Mouse (Mus musculus): ENCODE measurements around the gene Lrrc59. TPM values are rescaled to one million over a fixed set of nuclear protein-coding genes. Genes with fewer than 3 reads are reported as not detected.
A peak's percentile ranks its signal among the peaks of the same experiment; 100 is the strongest.

The Lrrc59 gene
- polyA plus RNA-seq, 1 experiment, result 346 TPM

DNA sequence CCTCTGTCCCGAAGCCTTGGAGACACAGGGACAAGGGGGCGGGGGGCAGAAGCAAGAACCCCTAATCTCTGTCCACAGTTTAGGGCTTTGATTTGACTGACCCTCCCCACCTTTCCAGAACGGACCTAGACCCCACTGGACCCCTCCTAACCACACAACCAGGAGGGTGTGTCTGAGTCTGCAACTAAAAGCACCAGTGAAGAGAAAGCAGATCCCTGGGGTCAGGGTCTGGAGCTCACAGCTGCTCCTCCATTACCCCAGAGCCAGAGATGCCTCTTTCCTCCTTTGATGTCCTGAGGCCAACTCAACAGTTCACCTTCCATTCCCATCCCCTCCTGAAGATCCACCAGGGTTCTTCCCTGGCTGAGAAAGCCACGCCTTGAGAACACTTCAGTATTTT lies 46.7 kb downstream of the Lrrc59 start:
- Histone ChIP-seq H3K79me3 (ENCODE audit: low read depth) (peaks cover 6% of the 10 kb centered on the region), H3ac (ENCODE audit: control insufficient read depth, insufficient read length, low read depth) (no peak overlapping the region), H3K4me3 (ENCODE audit: insufficient read depth, poor library complexity, severe bottlenecking) (peak overlapping the region; percentile 59), H3K27me3 (ENCODE audit: control insufficient read depth, insufficient read depth, insufficient read length) (no peaks in the 10 kb centered on the region), H3K79me2 (ENCODE audit: control insufficient read depth, insufficient read depth) (peaks cover 25% of the 10 kb centered on the region), H3K36me3 (ENCODE audit: control insufficient read depth, insufficient read depth) (no peaks in the 10 kb centered on the region)
- TF ChIP-seq CEBPB (IDR thresholded peaks at IDR 0.05; ENCODE audit: low read depth) (no peak), MYOG (IDR thresholded peaks at IDR 0.05; ENCODE audit: control insufficient read depth, extremely low read depth, insufficient read length) (no peak), CTCF (IDR thresholded peaks at IDR 0.05; ENCODE audit: control insufficient read depth, insufficient read depth, insufficient read length) (no peak), MYOD1 (IDR thresholded peaks at IDR 0.05; ENCODE audit: control insufficient read depth, insufficient read length, low read depth) (no peak), USF1 (IDR thresholded peaks at IDR 0.05; ENCODE audit: low read depth) (no peak), MAX (IDR thresholded peaks at IDR 0.05) (no peak), FOSL1 (IDR thresholded peaks at IDR 0.05; ENCODE audit: insufficient read depth, low read length, poor library complexity, severe bottlenecking) (no peak)

DNA sequence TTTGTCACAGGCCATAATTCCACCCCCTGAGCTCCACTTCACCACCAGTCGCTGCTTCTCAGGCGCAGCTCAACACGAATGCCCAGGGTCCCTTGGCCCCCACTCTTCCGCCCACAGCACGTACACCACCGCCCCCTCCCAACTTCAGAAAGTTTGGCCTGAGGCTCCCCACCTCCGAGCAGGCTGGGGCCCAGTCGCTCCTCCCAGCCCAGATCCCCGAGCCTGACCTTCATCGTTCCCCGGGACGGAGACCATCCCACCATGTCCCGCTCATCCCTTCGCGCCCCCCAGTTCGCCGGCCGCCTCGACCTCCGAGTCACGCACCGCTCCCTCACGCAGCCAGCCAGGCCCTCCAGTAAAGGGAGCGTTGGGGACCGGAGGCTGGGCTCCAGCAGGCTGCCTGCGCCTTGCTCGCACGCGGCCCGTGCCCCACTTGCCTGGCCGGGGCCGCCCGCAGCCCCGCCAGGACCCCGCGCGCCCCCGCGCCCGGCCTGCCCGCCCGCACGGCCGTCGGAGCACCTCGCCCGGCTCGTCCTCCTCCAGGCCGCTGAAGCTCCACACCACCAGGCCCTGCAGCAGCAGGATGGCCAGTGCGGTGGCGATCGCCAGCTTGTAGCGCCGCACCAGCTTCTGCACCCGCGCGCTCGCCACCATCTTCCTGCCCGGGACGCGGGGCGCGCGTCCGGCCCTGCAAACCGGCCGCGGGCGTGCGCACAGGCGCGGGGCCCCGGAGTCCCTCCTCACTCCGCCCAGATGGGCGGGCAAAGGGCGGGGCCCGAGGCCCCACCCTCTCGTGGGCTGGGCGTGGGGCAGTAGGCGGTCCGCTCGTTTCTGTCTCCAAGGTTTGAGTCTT lies 47.4 kb downstream of the Lrrc59 start, which contains the start of gene Xylt2:
Gene Xylt2 (minus strand): TSS at position 762 of the 853 bp plus-strand sequence.
- Histone ChIP-seq H3K27me3 (ENCODE audit: control insufficient read depth, insufficient read depth, insufficient read length) (no peaks in the 10 kb centered on the region), H3K79me3 (ENCODE audit: low read depth) (peaks cover 6% of the 10 kb centered on the region), H3K79me2 (ENCODE audit: control insufficient read depth, insufficient read depth) (peaks cover 25% of the 10 kb centered on the region), H3ac (ENCODE audit: control insufficient read depth, insufficient read length, low read depth) (peak within 1 kb of the TSS; percentile 100), H3K36me3 (ENCODE audit: control insufficient read depth, insufficient read depth) (no peaks in the 10 kb centered on the region), H3K4me3 (ENCODE audit: insufficient read depth, poor library complexity, severe bottlenecking) (peak within 1 kb of the TSS; percentile 59)
- TF ChIP-seq CTCF (IDR thresholded peaks at IDR 0.05; ENCODE audit: control insufficient read depth, insufficient read depth, insufficient read length), result no peak
- no peak for TF ChIP-seq MYOG (IDR thresholded peaks at IDR 0.05; ENCODE audit: control insufficient read depth, extremely low read depth, insufficient read length)
- no peak for TF ChIP-seq FOSL1 (IDR thresholded peaks at IDR 0.05; ENCODE audit: insufficient read depth, low read length, poor library complexity, severe bottlenecking)
- TF ChIP-seq MYOD1 (IDR thresholded peaks at IDR 0.05; ENCODE audit: control insufficient read depth, insufficient read length, low read depth), result no peak
- no peak for TF ChIP-seq MAX (IDR thresholded peaks at IDR 0.05)
- no peak for TF ChIP-seq CEBPB (IDR thresholded peaks at IDR 0.05; ENCODE audit: low read depth)
- no peak for TF ChIP-seq USF1 (IDR thresholded peaks at IDR 0.05; ENCODE audit: low read depth)

DNA sequence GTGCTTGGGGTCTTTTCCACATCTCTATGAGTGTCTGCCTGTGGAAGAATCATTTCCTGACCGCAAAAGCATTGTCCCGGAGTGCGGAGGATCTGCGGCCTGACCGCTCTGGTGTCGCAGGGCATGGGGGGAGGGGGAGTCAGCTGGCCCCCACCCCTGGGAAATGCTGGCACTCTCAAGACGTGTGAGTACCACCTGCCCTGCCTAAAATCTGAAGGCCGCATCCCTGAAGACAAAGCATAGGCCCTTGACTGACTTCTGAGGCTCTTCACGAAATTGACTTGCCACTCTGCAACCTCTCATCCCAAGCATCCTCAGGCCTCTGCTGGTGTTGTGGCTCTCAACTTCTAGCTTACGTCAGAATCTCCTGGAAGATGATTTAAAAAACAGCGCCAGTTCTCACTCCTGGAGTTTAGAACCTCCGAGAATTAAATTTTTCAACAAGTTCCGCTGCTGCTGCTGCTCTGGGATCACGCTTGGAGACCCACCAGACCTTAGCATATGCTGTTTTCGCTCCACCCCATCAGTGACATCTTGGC lies 48.1 kb downstream of the Lrrc59 start:
- H3K4me3 ChIP-seq (ENCODE audit: insufficient read depth, poor library complexity, severe bottlenecking), result peak overlapping the region; percentile 59
- H3K36me3 ChIP-seq (ENCODE audit: control insufficient read depth, insufficient read depth), result no peaks in the 10 kb centered on the region
- H3K79me3 ChIP-seq (ENCODE audit: low read depth), result peaks cover 6% of the 10 kb centered on the region
- peaks cover 25% of the 10 kb centered on the region for H3K79me2 ChIP-seq (ENCODE audit: control insufficient read depth, insufficient read depth)
- H3ac ChIP-seq (ENCODE audit: control insufficient read depth, insufficient read length, low read depth), result no peak overlapping the region
- no peaks in the 10 kb centered on the region for H3K27me3 ChIP-seq (ENCODE audit: control insufficient read depth, insufficient read depth, insufficient read length)
- TF ChIP-seq FOSL1 (IDR thresholded peaks at IDR 0.05; ENCODE audit: insufficient read depth, low read length, poor library complexity, severe bottlenecking) (no peak), MYOG (IDR thresholded peaks at IDR 0.05; ENCODE audit: control insufficient read depth, extremely low read depth, insufficient read length) (no peak), MYOD1 (IDR thresholded peaks at IDR 0.05; ENCODE audit: control insufficient read depth, insufficient read length, low read depth) (no peak), CEBPB (IDR thresholded peaks at IDR 0.05; ENCODE audit: low read depth) (no peak), MAX (IDR thresholded peaks at IDR 0.05) (no peak), USF1 (IDR thresholded peaks at IDR 0.05; ENCODE audit: low read depth) (no peak), CTCF (IDR thresholded peaks at IDR 0.05; ENCODE audit: control insufficient read depth, insufficient read depth, insufficient read length) (no peak)

DNA sequence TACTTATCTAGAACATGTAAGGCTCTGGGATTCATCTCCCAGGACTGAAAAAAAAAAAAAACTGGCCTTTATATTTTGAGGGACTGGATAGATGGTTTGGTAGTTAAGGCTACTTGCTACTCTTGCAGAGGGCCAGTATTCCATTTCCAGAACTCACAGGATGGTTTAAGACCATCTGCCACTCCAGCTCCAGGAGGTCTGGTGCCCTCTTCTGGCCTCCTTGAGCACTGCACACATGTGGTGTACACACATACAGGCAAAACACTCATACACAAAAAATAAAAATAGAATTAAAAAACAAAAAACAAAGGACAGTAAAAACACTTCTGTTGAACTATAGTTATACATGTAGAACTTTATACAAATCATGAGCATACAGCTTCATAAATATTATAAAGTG lies 51.1 kb downstream of the Lrrc59 start:
- Histone ChIP-seq H3K36me3 (ENCODE audit: control insufficient read depth, insufficient read depth) (no peaks in the 10 kb centered on the region), H3K4me3 (ENCODE audit: insufficient read depth, poor library complexity, severe bottlenecking) (no peak overlapping the region), H3K27me3 (ENCODE audit: control insufficient read depth, insufficient read depth, insufficient read length) (no peaks in the 10 kb centered on the region), H3K79me3 (ENCODE audit: low read depth) (peaks cover 2% of the 10 kb centered on the region), H3K79me2 (ENCODE audit: control insufficient read depth, insufficient read depth) (peaks cover 13% of the 10 kb centered on the region), H3ac (ENCODE audit: control insufficient read depth, insufficient read length, low read depth) (no peak overlapping the region)
- no peak for TF ChIP-seq FOSL1 (IDR thresholded peaks at IDR 0.05; ENCODE audit: insufficient read depth, low read length, poor library complexity, severe bottlenecking)
- TF ChIP-seq MYOD1 (IDR thresholded peaks at IDR 0.05; ENCODE audit: control insufficient read depth, insufficient read length, low read depth), result no peak
- TF ChIP-seq USF1 (IDR thresholded peaks at IDR 0.05; ENCODE audit: low read depth), result no peak
- no peak for TF ChIP-seq MAX (IDR thresholded peaks at IDR 0.05)
- TF ChIP-seq CTCF (IDR thresholded peaks at IDR 0.05; ENCODE audit: control insufficient read depth, insufficient read depth, insufficient read length), result no peak
- no peak for TF ChIP-seq MYOG (IDR thresholded peaks at IDR 0.05; ENCODE audit: control insufficient read depth, extremely low read depth, insufficient read length)
- no peak for TF ChIP-seq CEBPB (IDR thresholded peaks at IDR 0.05; ENCODE audit: low read depth)

DNA sequence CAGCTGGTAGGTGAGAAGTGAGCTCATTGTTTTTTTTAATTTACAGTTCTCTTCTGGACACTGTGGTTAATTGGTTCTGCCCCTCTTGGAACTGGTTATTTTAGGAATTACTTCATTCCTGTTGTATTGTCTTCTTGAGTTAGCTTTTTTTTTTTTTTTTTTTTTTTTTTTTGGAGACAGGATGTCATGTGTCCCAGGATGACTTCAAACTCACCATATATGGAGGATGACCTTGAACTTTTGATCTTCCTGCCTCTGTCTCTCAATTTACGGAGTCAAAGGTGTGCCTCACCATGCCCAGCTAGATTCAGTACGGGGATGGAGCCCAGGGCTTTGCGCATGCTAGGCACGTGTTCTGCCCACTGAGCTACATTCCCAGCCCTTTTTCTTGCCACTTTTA lies 52.1 kb downstream of the Lrrc59 start:
- TF ChIP-seq MAX (IDR thresholded peaks at IDR 0.05) (no peak), FOSL1 (IDR thresholded peaks at IDR 0.05; ENCODE audit: insufficient read depth, low read length, poor library complexity, severe bottlenecking) (no peak), MYOG (IDR thresholded peaks at IDR 0.05; ENCODE audit: control insufficient read depth, extremely low read depth, insufficient read length) (no peak), MYOD1 (IDR thresholded peaks at IDR 0.05; ENCODE audit: control insufficient read depth, insufficient read length, low read depth) (no peak), CEBPB (IDR thresholded peaks at IDR 0.05; ENCODE audit: low read depth) (no peak), CTCF (IDR thresholded peaks at IDR 0.05; ENCODE audit: control insufficient read depth, insufficient read depth, insufficient read length) (no peak), USF1 (IDR thresholded peaks at IDR 0.05; ENCODE audit: low read depth) (no peak)
- H3K36me3 ChIP-seq (ENCODE audit: control insufficient read depth, insufficient read depth), result no peaks in the 10 kb centered on the region
- no peak overlapping the region for H3K4me3 ChIP-seq (ENCODE audit: insufficient read depth, poor library complexity, severe bottlenecking)
- peaks cover 5% of the 10 kb centered on the region for H3K79me2 ChIP-seq (ENCODE audit: control insufficient read depth, insufficient read depth)
- H3ac ChIP-seq (ENCODE audit: control insufficient read depth, insufficient read length, low read depth), result no peak overlapping the region
- H3K27me3 ChIP-seq (ENCODE audit: control insufficient read depth, insufficient read depth, insufficient read length), result no peaks in the 10 kb centered on the region
- no peaks in the 10 kb centered on the region for H3K79me3 ChIP-seq (ENCODE audit: low read depth)
